Mouse (Mus musculus): Measurements from ENCODE around the gene Stard10. TPM values are rescaled to one million over a fixed set of nuclear protein-coding genes. Genes with fewer than 3 reads are reported as not detected.

Gene Stard10
- polyA plus RNA-seq, 1 experiment from 2014 or later, result 9.8 TPM

DNA sequence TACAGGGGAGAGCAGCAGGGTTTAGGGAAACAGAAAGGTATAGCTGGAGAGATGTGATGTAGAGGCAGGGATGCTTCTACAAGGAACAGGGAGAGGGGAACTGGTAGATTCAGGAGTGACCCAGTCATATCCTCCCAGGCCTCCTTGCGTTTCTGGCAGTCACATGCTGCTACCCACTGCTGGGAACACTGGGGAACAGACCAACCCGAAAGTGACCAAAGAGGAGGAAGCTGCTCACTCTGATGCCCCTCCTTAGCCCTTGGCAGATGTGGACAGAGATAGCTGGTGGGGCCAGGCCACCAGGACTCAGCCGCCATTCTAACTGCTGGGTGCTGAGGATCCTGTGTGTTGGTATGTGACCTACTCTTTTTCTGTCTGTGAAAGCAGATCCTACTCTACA, 66.9 kb downstream of the Stard10 start:
- no peak for DNase-seq (ENCODE audit: low spot score)
- Histone ChIP-seq H3K36me3 (no peaks in the 10 kb centered on the region), H3K4me1 (replicated peaks) (peaks cover 33% of the 10 kb centered on the region), H3K27ac (no peak overlapping the region), H3K9me3 (no peaks in the 10 kb centered on the region), H3K27me3 (ENCODE audit: insufficient read depth, poor library complexity, severe bottlenecking) (no peaks in the 10 kb centered on the region), H3K4me3 (no peak overlapping the region)
- 70% methylated on average over 3 of the region's 3 CpGs for WGBS

DNA sequence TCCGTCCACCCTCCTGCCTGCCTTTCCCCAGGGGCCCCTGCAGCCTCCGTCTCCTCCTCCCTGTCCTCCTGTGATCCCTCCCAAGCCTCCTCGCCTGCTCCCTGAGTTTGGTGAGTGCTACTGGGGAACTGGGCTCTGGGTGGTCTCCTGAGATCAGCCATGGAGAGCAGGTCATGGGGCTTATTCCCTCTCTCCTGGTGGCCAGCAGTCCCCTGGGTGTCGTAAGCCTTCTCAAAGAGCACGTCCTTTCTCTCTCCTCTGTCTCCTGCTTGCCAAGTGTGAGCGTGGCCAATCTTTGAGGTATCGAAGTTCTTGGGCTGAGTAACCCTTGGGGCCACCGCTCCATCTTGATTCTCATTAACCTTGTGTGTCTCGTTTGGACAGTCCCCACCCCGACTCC, 68.0 kb downstream of the Stard10 start:
- no peak for DNase-seq (ENCODE audit: low spot score)
- WGBS, result 69% methylated on average over 10 of the region's 10 CpGs
- peak overlapping the region; percentile 72 for H3K27ac ChIP-seq

GRCm38 (mm10) chr7:101385331-101385733, 68.4 kb downstream of the Stard10 start:
- Histone ChIP-seq H3K36me3 (no peaks in the 10 kb centered on the region), H3K27me3 (ENCODE audit: insufficient read depth, poor library complexity, severe bottlenecking) (no peaks in the 10 kb centered on the region), H3K4me1 (replicated peaks) (peaks cover 25% of the 10 kb centered on the region), H3K9me3 (no peaks in the 10 kb centered on the region), H3K4me3 (no peak overlapping the region), H3K27ac (peak overlapping the region; percentile 72)
- 41% methylated on average over 6 of the region's 6 CpGs for WGBS
- peak; percentile 41 for DNase-seq (ENCODE audit: low spot score)

More for the DNA sequence above, 68.0 kb downstream of the Stard10 start:
- no peaks in the 10 kb centered on the region for H3K27me3 ChIP-seq (ENCODE audit: insufficient read depth, poor library complexity, severe bottlenecking)
- no peaks in the 10 kb centered on the region for H3K36me3 ChIP-seq
- H3K9me3 ChIP-seq, result no peaks in the 10 kb centered on the region
- no peak overlapping the region for H3K4me3 ChIP-seq
- peaks cover 22% of the 10 kb centered on the region for H3K4me1 ChIP-seq (replicated peaks)

GRCm38 (mm10) chr7:101385866-101386452, 69.1 kb downstream of the Stard10 start:
- no peak overlapping the region for H3K4me3 ChIP-seq
- H3K36me3 ChIP-seq, result no peaks in the 10 kb centered on the region
- H3K4me1 ChIP-seq (replicated peaks), result peaks cover 30% of the 10 kb centered on the region
- no peaks in the 10 kb centered on the region for H3K9me3 ChIP-seq
- DNase-seq (ENCODE audit: low spot score), result no peak
- H3K27ac ChIP-seq, result peak overlapping the region; percentile 72; the same call in 1 of the 2 replicates
- 55% methylated on average over 10 of the region's 10 CpGs for WGBS
- no peaks in the 10 kb centered on the region for H3K27me3 ChIP-seq (ENCODE audit: insufficient read depth, poor library complexity, severe bottlenecking)

DNA sequence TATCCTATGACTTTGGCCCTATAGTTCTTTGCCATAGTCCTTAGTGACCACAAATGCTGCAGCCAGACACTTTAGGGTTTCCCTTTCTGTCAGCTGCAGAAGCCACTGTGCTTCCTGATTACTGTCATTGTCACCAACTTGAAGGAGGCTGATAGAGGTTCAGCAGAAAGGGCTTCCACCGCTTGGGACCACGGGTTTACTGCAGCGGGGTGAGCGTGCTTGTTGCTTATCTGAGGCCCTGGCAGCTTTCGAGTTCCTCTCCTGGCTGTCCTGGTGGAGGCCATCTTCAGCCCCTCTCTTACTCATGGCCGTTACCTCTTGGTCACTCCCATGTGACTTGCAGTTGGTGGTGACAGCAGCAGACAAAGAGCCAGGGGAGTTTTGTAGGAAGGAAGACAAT, 72.4 kb downstream of the Stard10 start:
- peaks cover 57% of the 10 kb centered on the region for H3K4me1 ChIP-seq (replicated peaks)
- DNase-seq (ENCODE audit: low spot score), result no peak

DNA sequence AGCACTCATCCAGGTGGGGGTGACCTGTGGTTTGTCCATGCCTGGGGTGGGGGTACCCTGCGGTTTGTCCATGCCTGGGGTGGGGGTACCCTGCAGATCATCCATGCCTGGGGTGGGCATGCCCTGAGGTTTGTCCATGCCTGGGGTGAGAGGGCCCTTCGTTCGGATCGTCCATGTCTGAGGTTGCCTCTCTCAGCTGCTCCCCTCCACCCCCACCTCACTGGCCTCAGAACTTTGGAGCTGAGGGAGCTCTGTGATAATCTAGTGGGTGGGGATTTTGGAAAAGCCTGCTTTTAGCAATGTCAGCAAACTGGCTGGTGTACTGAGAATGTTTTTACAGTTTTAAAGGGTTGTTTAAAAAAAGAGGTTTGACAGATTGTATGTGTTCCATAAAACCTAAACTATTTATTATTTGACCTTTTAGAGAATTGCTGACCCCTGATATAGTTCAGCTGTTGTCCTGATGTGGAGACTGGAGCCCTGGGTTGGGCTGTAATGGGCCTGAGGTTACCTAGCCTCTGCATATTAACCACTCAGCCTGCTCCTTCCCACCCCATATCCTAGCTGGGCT, 75.1 kb downstream of the Stard10 start:
- Histone ChIP-seq H3K27ac (0 out of 2 replicates have a peak overlapping the region, but pooled peaks have one; percentile 81), H3K9me3 (no peaks in the 10 kb centered on the region), H3K4me3 (no peak overlapping the region), H3K4me1 (replicated peaks) (peaks cover 47% of the 10 kb centered on the region), H3K27me3 (ENCODE audit: insufficient read depth, poor library complexity, severe bottlenecking) (no peaks in the 10 kb centered on the region), H3K36me3 (no peaks in the 10 kb centered on the region)
- DNase-seq (ENCODE audit: low spot score), result no peak
- WGBS, result 81% methylated on average over 4 of the region's 4 CpGs

More for the DNA sequence above, 72.4 kb downstream of the Stard10 start:
- WGBS, result 93% methylated on average over 6 of the region's 6 CpGs
- Histone ChIP-seq H3K36me3 (no peaks in the 10 kb centered on the region), H3K27ac (0 out of 2 replicates have a peak overlapping the region, but pooled peaks have one; percentile 24), H3K27me3 (ENCODE audit: insufficient read depth, poor library complexity, severe bottlenecking) (no peaks in the 10 kb centered on the region), H3K9me3 (no peaks in the 10 kb centered on the region), H3K4me3 (no peak overlapping the region)

DNA sequence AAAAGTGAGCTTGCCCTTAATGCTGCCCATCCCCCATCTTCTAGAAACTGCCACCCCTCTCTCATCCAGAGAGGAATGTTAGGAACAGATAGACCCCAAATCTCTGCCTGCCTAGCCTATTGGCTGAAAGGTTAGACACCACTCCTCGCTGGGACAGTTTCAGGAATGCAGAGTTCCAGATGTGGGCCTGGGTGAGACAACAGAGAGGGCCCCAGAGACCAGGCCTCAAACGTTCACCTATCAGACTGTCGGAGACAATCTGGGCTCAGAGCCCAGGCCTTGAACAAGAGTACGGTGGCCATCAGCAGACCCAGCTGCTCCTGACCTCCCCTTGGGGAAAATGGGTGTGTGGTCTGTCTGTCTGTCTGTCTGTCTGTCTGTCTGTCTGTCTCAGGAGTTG, 76.1 kb downstream of the Stard10 start:
- Histone ChIP-seq H3K9me3 (no peaks in the 10 kb centered on the region), H3K27me3 (ENCODE audit: insufficient read depth, poor library complexity, severe bottlenecking) (no peaks in the 10 kb centered on the region), H3K4me1 (replicated peaks) (peaks cover 47% of the 10 kb centered on the region), H3K36me3 (no peaks in the 10 kb centered on the region), H3K4me3 (no peak overlapping the region), H3K27ac (peak overlapping the region; percentile 81)
- 63% methylated on average over 4 of the region's 4 CpGs for WGBS
- no peak for DNase-seq (ENCODE audit: low spot score)

- H3K36me3 ChIP-seq, result no peaks in the 10 kb centered on the region
- WGBS, result 44% methylated on average over 8 of the region's 8 CpGs
- H3K4me3 ChIP-seq, result 0 out of 2 replicates have a peak overlapping the region, but pooled peaks have one; percentile 2
- H3K4me1 ChIP-seq (replicated peaks), result peaks cover 47% of the 10 kb centered on the region
- peak; percentile 44 for DNase-seq (ENCODE audit: low spot score)
- H3K9me3 ChIP-seq, result no peaks in the 10 kb centered on the region
- no peaks in the 10 kb centered on the region for H3K27me3 ChIP-seq (ENCODE audit: insufficient read depth, poor library complexity, severe bottlenecking)
- peak overlapping the region; percentile 81 for H3K27ac ChIP-seq
Observed at GRCm38 (mm10) chr7:101393694-101394504, 77.0 kb downstream of the Stard10 start.

- WGBS, result 56% methylated on average over 3 of the region's 3 CpGs
Observed at GRCm38 (mm10) chr7:101394569-101394968, 77.7 kb downstream of the Stard10 start.

GRCm38 (mm10) chr7:101395471-101395870, 78.6 kb downstream of the Stard10 start:
- no peaks in the 10 kb centered on the region for H3K27me3 ChIP-seq (ENCODE audit: insufficient read depth, poor library complexity, severe bottlenecking)
- 0 out of 2 replicates have a peak overlapping the region, but pooled peaks have one; percentile 81 for H3K27ac ChIP-seq
- no peak overlapping the region for H3K4me3 ChIP-seq
- no peak for DNase-seq (ENCODE audit: low spot score)
- peaks cover 41% of the 10 kb centered on the region for H3K4me1 ChIP-seq (replicated peaks)
- H3K9me3 ChIP-seq, result no peaks in the 10 kb centered on the region
- 84% methylated on average over 2 of the region's 2 CpGs for WGBS
- H3K36me3 ChIP-seq, result no peaks in the 10 kb centered on the region; the same call in 1 of the 2 replicates

More at GRCm38 (mm10) chr7:101394569-101394968, 77.7 kb downstream of the Stard10 start:
- Histone ChIP-seq H3K4me3 (0 out of 2 replicates have a peak overlapping the region, but pooled peaks have one; percentile 2), H3K27ac (peak overlapping the region; percentile 81), H3K27me3 (ENCODE audit: insufficient read depth, poor library complexity, severe bottlenecking) (no peaks in the 10 kb centered on the region), H3K36me3 (no peaks in the 10 kb centered on the region), H3K4me1 (replicated peaks) (peaks cover 47% of the 10 kb centered on the region), H3K9me3 (no peaks in the 10 kb centered on the region)
- no peak for DNase-seq (ENCODE audit: low spot score)

All from hindbrain, embryonic 10.5 days (tissue).